Comparison of ENCODE assay signal across 37 mouse cellular contexts in genomic region chr16:27307189-27307588, GRCm38 (mm10). TPM values are rescaled to one million over a fixed set of nuclear protein-coding genes. Genes with fewer than 3 reads are reported as not detected.
"Had no signal": no experiment of that assay in that cellular context is flagged by ENCODE, and none has a peak within 500 bp of the region (broad histone marks: within the 10 kb centered on the region; RNA-seq: fewer than 3 reads in every experiment).

TSS of gene Ostn (plus strand) at chr16:27307489.

RNA-seq across cellular contexts. Expression of gene Ostn, which starts in this region (rescaled TPM):
- total RNA-seq: heart, postnatal 10 days; heart, postnatal 14 days; heart, postnatal 25 days; heart, postnatal 36 days; heart, postnatal 4 days; hematopoietic stem cell, adult 5-6 weeks; hindbrain, postnatal 0 days; layer of hippocampus, adult 18-20 months; layer of hippocampus, adult 2 months; layer of hippocampus, adult 8-10 months; layer of hippocampus, postnatal 14 days; layer of hippocampus, postnatal 25 days; layer of hippocampus, postnatal 36 days; left cerebral cortex, adult 18-20 months; left cerebral cortex, adult 2 months; left cerebral cortex, adult 8-10 months had no signal
- polyA plus RNA-seq: heart, embryonic 12.5 days; heart, embryonic 13.5 days; heart, embryonic 14.5 days; heart, embryonic 15.5 days; heart, embryonic 16.5 days; heart, postnatal 0 days; hindbrain, embryonic 10.5 days; hindbrain, embryonic 11.5 days; hindbrain, embryonic 12.5 days; hindbrain, embryonic 13.5 days; hindbrain, embryonic 14.5 days; hindbrain, embryonic 15.5 days; hindbrain, embryonic 16.5 days; hindbrain, postnatal 0 days; inflammation-experienced regulatory T-cells, adult 6 months; intestine, embryonic 14.5 days; intestine, embryonic 16.5 days; intestine, postnatal 0 days; kidney, adult 2 months; kidney, embryonic 14.5 days; kidney, postnatal 0 days; large intestine, adult 2 months had no signal
